Mouse (Mus musculus) layer of hippocampus, postnatal 25 days (tissue): ENCODE measurements at regions not wholly inside any gene's neighbourhood (a gene's known extent, or its start where the extent isn't known, plus 50 kb on each side); places are given as distances from the start of the nearest gene placed in this dataset.
"Not testable (repeated sequence)": the region's sequence is repeated elsewhere in the genome, so short reads cannot be mapped to it uniquely, and the experiment has no call there.

ENCODE experiments used
- DNase-seq, 2 experiments: peaks; one replicate each; pipeline ENCODE4 v3.0.0; 2022; ENCODE audit warnings: mixed read lengths in 2 of 2, low spot score in 1 of 2; ENCODE audit errors: extremely low spot score in 1 of 2

DNA sequence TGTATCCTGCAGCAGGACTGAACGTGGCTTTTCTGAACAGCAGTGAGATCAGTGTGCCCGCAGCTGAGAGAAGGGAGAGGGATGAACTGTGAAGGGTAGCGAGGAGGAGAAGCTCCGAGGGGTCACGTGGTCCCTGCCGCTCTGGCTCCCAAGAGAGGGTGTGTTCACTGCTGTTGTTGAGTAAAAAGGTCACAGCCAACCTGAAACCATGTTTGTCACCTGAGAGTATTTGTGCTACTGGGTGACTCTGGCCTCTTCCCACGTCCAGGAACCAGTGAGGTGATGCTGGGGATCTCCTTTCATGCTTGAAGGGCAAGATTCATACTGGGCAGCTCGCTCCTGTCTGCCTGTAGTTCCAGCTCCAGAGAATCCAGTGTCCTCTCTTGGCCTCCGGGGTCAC is 135.4 kb upstream of the Sulf2 start:
- no peak for DNase-seq

GRCm38 (mm10) chr2:166289198-166289597 is 133.7 kb upstream of the Sulf2 start:
- DNase-seq: no peak

DNA sequence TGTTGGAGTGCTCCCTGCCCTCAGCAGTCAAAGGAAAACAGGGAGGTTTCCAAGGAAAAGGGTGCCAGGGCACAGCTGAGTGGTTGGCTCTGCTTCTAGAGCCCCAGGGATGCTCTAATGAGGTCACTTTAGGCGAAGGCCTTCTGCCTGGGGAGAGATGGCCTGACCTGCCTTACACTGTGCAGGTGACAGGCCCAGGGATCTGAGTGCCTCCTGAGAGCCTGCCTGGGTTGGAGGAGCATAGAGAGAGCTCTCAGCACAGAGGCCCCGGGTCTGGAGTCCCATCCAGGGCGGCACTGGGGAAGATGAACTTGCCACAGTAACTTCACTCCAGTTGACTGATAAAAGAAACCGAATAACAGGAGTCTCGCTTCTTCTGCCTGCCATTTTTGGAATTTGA is 125.7 kb upstream of the Sulf2 start:
- DNase-seq: not testable (repeated sequence)

- DNase-seq: no peak
Observed at GRCm38 (mm10) chr2:166280651-166281127, 125.2 kb upstream of the Sulf2 start.

DNA sequence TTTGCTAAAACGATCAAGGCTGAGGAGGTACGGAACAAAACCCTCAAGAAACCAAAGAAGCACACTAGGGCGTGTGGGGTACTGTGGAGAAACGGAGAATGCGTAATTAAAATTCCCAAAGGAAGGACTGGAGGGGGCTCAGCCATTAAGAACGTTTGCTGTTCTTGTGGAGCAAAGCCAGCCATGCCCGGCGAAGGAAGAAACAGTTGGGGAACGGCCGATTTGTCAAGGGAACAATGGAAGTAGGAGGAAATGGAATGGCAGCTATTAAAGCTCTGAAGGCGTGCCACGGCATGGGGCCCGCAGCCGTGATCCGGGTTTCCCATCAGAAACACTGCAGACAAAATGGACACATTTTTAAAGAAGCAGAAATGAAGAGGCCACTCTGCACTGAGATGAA is 124.2 kb upstream of the Sulf2 start:
- no peak for DNase-seq

GRCm38 (mm10) chr2:166275398-166275797 is 119.9 kb upstream of the Sulf2 start:
- DNase-seq: no peak

GRCm38 (mm10) chr2:166274016-166274346 is 118.5 kb upstream of the Sulf2 start:
- no peak for DNase-seq

DNA sequence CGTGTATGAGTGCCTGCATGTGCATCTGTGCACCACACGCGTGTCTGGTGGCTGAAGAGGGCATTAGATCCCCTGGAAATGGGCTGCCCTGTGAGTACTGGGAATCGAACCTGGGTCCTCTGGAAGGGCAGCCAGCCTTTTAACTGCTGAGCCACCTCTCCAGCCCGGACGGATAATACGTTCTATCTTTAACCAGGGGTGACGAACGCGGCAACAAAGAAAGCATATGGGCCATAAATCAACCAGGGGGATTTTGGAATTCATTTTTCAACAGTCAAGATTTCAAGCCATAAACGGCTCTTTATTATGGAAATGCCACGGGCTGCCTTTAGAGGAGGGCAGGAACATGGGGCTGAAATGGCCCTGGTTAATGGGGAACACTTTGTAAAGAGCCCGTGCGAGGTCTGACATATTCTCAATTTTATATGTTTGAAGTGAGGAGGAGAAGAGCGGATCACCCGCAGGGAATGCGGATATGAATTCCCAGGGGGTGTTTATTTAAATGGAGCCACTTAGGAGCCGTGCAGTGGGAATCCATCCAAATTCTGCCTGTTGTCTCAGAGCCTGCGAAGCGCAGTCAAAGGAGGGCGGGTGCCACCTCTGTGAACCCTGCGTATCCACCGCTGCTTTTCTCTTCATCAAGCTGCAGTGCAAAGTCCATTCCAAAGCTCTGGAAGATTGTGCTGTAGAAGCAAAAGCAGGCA is 118.0 kb upstream of the Sulf2 start:
- DNase-seq: no peak

GRCm38 (mm10) chr2:166272841-166273240 is 117.4 kb upstream of the Sulf2 start:
- DNase-seq: no peak

GRCm38 (mm10) chr2:166272190-166272543 is 116.7 kb upstream of the Sulf2 start:
- DNase-seq: no peak

GRCm38 (mm10) chr2:166271373-166272189 is 116.1 kb upstream of the Sulf2 start:
- no peak for DNase-seq

- no peak for DNase-seq
Observed at GRCm38 (mm10) chr2:166270007-166270406, 114.5 kb upstream of the Sulf2 start.

DNA sequence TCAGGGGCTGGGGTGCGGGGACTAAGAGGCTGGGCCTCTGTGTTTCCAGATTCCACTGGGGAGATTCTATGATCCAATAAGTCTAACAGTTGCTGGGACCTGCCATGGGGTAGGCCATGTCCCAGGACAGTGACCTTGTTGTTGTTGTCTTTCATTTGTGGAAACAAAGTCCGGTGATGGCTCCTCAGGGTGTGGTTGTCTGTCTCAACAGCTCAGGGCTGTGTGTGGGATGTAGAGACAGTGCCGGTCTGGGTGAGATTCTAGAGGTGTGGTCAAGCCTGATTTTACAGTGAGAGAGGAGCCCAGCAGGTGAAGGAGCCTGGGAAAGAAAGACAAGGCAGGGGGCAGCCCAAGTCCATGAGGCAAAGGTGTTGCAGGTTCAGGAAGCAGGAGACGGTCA is 111.5 kb upstream of the Sulf2 start:
- DNase-seq: no peak

DNA sequence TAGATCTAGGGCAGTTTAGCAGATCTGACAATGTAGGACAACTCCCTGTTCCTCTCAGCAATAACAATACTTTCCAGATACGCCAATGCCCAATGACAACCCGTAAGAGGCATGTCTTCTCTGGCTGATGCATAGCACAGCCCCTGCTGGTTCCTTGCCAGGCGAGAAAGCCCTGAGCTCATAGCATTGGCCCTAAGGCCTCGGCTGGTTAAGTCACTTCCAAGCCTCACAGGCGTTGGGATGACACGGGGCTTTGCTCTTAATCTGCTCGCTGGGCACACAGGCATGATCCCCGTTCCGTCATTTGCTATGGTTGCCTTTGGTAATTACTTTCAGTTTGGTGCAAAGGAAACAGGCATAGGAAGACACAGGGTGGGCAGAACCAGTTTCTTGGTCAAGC is 111.0 kb upstream of the Sulf2 start:
- DNase-seq: no peak

DNA sequence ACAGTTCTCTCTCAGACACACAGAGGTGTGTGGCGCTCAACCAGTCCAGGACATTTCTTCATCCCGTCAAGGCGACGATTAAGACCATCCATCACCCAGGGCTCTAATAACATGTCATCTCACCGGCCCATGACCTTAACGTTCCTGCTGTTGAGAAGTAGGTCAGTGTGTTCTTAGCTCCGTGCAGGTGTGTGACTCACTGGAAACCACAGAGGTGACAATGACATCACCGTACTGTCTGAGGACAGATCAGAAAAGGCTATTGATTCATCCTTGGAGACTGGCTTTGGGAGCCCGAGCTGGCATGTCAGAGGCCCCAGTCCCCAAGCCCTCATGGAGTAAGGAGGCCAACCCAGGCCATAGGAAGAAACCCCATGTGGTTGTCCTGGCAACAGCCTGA is 109.3 kb upstream of the Sulf2 start:
- no peak for DNase-seq

DNA sequence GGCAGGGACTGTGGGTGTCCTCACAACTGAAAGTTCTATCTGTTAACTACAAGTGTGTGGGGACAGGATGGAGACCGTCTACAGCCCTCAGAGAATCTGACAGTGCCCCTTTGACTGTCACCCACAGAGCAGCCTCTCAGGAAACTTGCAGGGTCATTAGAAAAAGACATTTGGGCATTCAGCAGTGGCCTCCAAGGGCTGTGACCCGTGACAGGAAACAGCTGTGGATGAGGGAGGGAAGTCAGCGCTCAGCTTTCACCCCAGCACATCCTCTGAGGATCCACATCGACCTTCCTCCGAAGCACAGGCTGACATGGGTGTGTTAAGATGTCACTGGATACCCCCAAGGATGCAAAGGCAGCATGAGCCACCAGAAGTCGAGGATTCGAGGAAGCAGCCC is 106.3 kb upstream of the Sulf2 start:
- DNase-seq: no peak

DNA sequence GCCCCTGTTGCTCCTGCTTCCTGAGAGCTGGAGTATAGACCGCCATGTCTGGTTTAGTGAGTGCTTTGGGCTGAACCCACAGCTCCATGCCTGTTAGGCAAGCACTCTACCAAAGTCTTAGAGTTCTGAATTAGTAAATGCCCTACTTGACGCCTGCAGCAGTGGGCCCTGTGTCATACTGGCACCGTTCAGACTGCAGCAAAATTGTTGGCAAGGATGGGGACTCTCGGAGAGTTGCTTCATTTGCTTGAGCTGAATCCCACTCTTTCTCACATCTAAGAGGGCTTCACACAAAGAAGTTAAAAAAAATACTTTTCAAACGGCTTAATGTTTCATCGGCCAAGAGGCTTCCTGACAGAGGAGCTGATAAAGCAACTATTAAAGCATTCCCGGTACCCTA is 105.6 kb upstream of the Sulf2 start:
- no peak for DNase-seq

DNA sequence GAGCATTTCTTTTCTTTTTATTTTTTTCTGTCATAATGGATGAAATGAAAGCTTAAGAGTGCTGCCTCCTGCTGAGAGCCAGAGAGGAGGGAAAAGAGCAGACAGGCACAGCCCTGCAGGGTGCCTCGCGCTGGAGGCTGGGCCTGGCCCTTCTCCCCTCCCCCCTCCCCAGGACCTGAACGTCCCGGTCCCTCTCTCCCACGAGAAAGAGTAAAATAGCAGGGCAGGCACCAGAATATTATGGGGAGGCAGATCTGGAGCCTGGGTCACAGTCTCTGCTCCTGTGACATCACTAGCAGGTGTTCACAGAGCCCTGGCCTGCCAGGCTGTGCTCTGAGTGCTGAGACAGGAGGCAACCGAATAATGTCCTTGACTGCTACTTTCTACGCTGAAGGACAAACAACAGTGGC is 103.3 kb upstream of the Sulf2 start:
- DNase-seq: no peak

GRCm38 (mm10) chr2:166257666-166258065 is 102.2 kb upstream of the Sulf2 start:
- no peak for DNase-seq

- no peak for DNase-seq
Observed at GRCm38 (mm10) chr2:166256193-166256592, 100.7 kb upstream of the Sulf2 start.

DNA sequence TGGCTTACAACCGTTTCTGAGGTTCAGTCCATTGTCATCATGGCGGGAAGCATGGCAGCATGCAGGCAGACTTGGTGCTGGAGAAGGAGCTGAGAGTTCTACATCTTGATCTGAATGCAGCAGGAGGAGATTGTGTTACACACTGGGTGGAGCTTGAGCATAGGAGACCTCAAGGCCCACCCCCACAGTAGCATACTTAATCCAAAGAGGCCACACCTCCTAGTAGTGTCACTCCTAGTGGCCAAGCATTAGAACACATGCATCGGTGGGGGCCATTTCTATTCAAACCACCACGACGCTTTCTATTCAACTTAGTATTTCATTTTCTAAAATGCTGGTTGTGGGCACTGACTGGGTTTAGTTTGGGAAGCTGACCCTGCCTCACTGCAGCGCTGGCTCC is 99.1 kb upstream of the Sulf2 start:
- no peak for DNase-seq

DNA sequence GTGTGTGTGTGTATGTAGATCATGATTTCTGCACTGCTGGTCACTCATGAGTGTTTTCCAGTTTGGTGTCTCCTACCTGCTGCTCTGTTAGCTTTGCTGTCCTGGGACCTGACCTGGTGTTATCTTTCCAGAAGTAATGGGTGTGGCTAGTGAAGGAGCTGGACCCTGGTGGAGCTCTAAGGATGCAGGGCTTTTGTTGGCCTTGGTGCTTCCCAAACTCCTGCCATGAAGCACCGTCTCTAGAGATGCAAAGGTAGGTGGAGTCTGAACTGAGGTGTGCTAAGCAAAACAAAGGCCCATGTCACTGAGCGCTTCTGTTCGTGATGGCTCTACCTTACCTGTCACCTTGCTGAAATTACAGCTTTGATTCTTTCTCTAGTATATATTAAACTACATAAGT is 96.6 kb upstream of the Sulf2 start:
- no peak for DNase-seq
